Mouse (Mus musculus): ENCODE results near the gene Zbtb42. TPM values are rescaled to one million over a fixed set of nuclear protein-coding genes. Genes with fewer than 3 reads are reported as not detected.
A peak's percentile ranks its signal among the peaks of the same experiment; 100 is the strongest.

Gene Zbtb42
- polyA plus RNA-seq, 1 experiment from 2014 or later: 3.9 TPM

DNA sequence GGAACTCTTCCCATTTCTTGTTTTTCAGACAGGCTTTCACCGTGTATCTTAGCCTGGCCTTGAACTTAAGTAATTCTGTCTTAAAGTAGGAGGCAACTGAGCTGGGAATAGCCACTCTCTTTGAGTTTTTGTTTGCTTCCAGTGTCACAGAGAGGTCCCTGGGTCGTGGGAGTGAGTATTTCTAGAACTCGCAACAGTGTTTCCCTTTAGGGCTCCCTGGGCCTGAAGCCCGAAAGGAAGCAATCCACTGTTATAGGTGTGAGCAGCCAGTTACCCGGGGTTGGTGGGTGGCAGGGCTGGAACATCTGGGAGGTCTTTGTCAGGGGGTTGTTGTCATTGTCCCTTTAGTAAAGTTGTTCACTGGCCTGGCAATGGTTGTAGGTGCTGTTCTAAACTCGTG is 32.5 kb upstream of the Zbtb42 start:
- Histone ChIP-seq H3K4me3 (peak overlapping the region; percentile 89), H3K9me3 (no peaks in the 10 kb centered on the region), H3K27ac (no peak overlapping the region), H3K27me3 (ENCODE audit: insufficient read depth, poor library complexity, severe bottlenecking) (no peaks in the 10 kb centered on the region), H3K4me1 (peaks cover 18% of the 10 kb centered on the region), H3K36me3 (peaks cover 41% of the 10 kb centered on the region)
- DNase-seq (ENCODE audit: low spot score): no peak
- 64% methylated on average over 6 of the region's 6 CpGs for WGBS

DNA sequence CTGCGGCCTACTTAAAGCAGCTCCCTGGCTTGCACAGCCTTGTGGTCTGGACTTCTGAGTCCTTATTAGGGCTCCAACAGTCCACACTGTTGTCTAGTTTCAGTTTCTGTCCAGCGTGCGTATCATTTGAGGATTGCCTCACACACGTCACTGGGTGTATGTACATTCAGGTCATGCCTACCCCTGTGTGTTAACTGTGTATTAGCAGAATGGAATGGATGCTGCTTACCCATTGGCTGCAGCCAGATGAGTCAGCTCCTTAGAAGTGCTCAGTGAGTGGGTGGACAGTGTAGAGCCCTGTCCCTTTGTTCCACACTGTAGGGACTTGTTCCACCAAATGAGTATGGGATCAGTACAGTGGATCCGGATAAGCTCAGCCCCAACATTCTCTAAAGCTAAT is 30.5 kb upstream of the Zbtb42 start:
- Histone ChIP-seq H3K36me3 (peaks cover 59% of the 10 kb centered on the region), H3K27me3 (ENCODE audit: insufficient read depth, poor library complexity, severe bottlenecking) (no peaks in the 10 kb centered on the region), H3K27ac (no peak overlapping the region), H3K4me3 (no peak overlapping the region), H3K9me3 (no peaks in the 10 kb centered on the region), H3K4me1 (peaks cover 20% of the 10 kb centered on the region)
- 93% methylated on average over 5 of the region's 5 CpGs for WGBS
- no peak for DNase-seq (ENCODE audit: low spot score)

DNA sequence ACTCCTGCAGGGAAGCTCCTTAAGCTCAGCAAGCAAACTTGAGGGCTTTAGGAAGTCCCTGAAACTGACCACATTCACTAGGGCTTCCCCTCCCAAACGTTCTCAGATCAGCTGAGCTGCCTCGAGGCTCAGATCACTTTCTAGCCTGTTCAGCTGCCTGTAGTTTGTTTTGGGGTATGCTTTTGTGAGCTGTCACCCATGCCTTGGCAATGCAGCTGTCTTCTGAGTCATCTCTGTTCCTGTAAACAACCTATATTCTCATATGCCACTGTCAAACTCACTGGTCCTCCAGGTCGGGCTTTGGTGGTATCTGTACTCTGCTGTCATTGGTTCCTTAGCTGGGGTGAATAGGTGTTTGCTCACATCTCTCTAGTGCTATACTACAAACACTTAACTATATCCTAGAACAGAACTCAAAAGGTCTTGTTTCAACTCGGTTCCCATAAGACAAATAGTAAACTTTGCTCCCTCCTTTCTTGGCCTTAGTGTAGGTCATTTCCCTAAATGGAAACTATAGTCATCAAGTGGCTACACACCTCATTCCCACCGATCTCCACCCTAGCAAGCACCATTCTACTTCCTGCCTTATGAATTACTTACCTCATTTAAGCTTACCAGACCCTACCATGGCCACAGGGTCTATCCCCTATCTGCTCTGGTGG is 26.7 kb upstream of the Zbtb42 start:
- Histone ChIP-seq H3K36me3 (peaks cover 95% of the 10 kb centered on the region), H3K4me3 (no peak overlapping the region), H3K27ac (no peak overlapping the region), H3K27me3 (ENCODE audit: insufficient read depth, poor library complexity, severe bottlenecking) (no peaks in the 10 kb centered on the region), H3K9me3 (no peaks in the 10 kb centered on the region), H3K4me1 (peaks cover 31% of the 10 kb centered on the region)
- WGBS: 81% methylated on average over 5 of the region's 5 CpGs
- no peak for DNase-seq (ENCODE audit: low spot score)

DNA sequence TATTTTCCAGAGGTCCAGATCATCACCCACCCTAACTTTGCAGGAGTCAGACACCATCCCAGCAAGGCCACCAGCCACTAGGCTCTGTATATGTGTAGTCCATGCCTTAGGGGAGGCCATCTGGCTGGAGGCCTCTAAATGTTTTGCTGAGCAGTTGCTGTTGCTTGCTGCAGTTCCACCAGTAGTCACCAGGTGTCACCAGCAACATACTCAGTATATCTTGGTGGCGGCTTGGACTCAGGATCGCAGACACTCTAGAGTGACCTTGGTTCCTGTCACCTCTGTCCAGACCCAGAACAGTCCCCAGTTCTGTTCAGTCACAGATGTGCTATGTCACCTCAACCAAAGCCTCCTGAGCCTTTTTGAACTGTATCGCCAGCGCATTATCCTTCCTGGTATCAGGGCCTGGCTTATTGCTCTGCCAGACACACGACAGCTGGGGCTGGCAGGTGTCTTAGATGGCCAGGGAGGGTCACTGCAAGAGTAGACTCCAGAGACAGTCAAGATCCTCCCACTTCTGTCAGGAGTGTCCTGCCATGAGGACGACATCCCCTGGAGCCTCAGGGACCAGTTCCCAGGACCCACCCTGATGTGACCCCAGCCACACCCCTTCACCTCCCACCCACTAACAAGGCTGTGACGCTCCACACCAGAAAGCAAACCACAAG is 25.3 kb upstream of the Zbtb42 start:
- Histone ChIP-seq H3K4me1 (peaks cover 31% of the 10 kb centered on the region), H3K4me3 (no peak overlapping the region), H3K27ac (peak overlapping the region; percentile 68; the same call in 1 of the 2 replicates), H3K9me3 (no peaks in the 10 kb centered on the region), H3K36me3 (peaks cover 97% of the 10 kb centered on the region), H3K27me3 (ENCODE audit: insufficient read depth, poor library complexity, severe bottlenecking) (no peaks in the 10 kb centered on the region)
- peak; percentile 91 for DNase-seq (ENCODE audit: low spot score)
- WGBS: 41% methylated on average over 7 of the region's 7 CpGs

DNA sequence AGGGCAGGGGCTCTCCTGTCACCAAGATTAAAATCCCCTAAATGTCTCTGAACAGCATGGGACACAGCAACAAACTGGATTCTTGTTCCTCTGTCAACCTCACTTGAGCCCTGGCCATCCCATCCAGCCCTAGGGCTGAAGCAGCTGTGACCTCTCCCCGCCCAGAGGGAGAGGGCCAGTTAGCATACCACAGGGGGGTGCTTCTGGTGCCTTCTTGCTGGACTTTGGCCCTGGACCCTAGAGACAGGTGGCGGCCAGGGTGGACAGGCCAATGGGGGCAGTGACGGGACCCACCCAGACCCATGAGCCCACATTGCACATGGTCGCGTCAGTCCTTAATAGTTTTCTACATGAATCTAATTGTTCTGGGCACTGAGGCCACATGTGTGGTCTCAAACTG is 24.6 kb upstream of the Zbtb42 start:
- H3K4me3 ChIP-seq: no peak overlapping the region
- H3K27me3 ChIP-seq (ENCODE audit: insufficient read depth, poor library complexity, severe bottlenecking): no peaks in the 10 kb centered on the region
- DNase-seq (ENCODE audit: low spot score): no peak
- H3K4me1 ChIP-seq: peaks cover 31% of the 10 kb centered on the region
- H3K36me3 ChIP-seq: peaks cover 97% of the 10 kb centered on the region
- no peaks in the 10 kb centered on the region for H3K9me3 ChIP-seq
- H3K27ac ChIP-seq: peak overlapping the region; percentile 53; the same call in 1 of the 2 replicates
- 92% methylated on average over 5 of the region's 5 CpGs for WGBS

DNA sequence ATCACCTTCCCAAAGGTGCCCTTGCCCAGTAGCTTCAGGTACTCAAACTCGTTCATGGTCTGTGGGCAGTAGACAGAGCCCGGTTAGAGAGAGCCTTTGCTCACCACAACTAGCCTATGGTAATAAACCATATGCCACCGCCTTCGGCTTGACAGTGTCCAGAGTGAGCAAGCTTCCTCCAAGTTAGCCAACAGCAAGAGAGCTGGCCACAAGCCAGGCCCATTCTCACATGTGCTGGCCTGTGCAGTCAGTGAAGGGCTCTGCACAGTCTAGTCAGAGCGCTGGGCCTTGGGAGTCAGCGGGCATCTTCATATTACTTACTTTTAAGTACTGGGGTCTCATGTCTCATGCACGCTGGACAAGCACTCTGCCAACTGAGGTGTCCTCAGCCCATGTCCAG is 20.0 kb upstream of the Zbtb42 start:
- no peak for DNase-seq (ENCODE audit: low spot score)
- H3K4me3 ChIP-seq: no peak overlapping the region
- no peak overlapping the region for H3K27ac ChIP-seq
- H3K36me3 ChIP-seq: peaks cover 100% of the 10 kb centered on the region
- no peaks in the 10 kb centered on the region for H3K9me3 ChIP-seq
- no peaks in the 10 kb centered on the region for H3K27me3 ChIP-seq (ENCODE audit: insufficient read depth, poor library complexity, severe bottlenecking)
- peaks cover 61% of the 10 kb centered on the region for H3K4me1 ChIP-seq
- whole genome bisulfite sequencing: 94% methylated on average over 7 of the region's 7 CpGs

DNA sequence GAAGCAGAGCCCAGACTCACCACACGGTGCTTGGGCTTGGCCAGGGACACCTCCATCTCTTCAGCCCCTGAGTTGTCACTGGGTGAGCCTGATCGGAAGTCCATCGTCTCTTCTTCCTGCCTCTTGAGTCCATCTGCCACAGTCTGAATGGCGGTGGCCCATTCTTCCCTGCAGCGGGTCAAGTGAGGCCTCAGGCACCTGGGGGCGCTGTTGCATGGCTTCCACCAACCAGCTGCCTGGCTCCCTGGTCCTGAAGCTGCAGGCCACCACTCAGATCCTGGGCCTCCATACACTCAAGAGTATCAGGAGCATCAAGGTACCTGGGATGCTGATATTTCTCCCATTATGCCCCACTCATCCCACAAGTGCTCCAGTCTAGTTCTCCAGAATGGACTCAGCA is 19.5 kb upstream of the Zbtb42 start:
- DNase-seq (ENCODE audit: low spot score): no peak

DNA sequence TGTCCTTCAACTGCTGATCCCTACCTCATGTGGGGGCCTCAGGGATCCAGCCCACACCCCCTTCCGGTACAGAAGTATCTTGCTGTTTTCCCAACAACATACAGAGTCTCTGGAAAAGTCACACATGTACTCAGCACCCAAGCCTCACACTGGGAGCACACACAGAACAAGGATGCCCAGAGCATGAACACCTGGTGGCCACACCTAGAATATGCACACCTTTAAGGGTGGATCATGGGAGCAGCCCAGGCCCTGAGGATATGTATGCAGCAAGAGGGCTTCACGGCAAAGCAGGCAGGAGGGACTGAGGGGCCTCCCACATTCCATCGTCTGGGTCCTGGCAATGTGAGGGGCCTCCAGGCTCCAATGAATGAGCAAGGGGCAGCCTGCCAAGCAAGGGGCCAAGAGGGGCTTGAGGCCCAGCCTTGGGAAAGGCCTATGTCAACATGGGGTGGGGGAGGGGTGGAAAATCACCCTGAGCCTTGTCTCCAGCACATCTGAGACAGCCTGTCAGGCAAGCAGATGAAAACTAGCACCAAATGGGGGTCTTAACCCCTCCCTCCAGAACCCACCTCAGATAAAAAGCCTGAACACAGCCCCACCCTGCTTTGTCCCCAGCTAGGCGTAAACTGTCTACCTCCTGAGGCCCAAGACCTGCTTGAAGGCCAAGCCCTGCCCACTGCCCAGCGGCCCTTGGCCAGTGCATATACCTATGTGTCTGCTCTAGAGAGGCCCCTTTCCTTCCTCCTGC is 17.9 kb upstream of the Zbtb42 start:
- Histone ChIP-seq H3K9me3 (no peaks in the 10 kb centered on the region), H3K27me3 (ENCODE audit: insufficient read depth, poor library complexity, severe bottlenecking) (no peaks in the 10 kb centered on the region), H3K27ac (peak overlapping the region; percentile 79), H3K4me1 (peaks cover 62% of the 10 kb centered on the region), H3K36me3 (peaks cover 99% of the 10 kb centered on the region), H3K4me3 (peak overlapping the region; percentile 37)
- DNase-seq (ENCODE audit: low spot score): peak; percentile 91
- WGBS: 31% methylated on average over 5 of the region's 5 CpGs

More for the DNA sequence above, 19.5 kb upstream of the Zbtb42 start:
- H3K27me3 ChIP-seq (ENCODE audit: insufficient read depth, poor library complexity, severe bottlenecking): no peaks in the 10 kb centered on the region
- peaks cover 61% of the 10 kb centered on the region for H3K4me1 ChIP-seq
- no peak overlapping the region for H3K27ac ChIP-seq
- H3K36me3 ChIP-seq: peaks cover 100% of the 10 kb centered on the region
- 80% methylated on average over 6 of the region's 6 CpGs for WGBS
- no peaks in the 10 kb centered on the region for H3K9me3 ChIP-seq
- H3K4me3 ChIP-seq: no peak overlapping the region

DNA sequence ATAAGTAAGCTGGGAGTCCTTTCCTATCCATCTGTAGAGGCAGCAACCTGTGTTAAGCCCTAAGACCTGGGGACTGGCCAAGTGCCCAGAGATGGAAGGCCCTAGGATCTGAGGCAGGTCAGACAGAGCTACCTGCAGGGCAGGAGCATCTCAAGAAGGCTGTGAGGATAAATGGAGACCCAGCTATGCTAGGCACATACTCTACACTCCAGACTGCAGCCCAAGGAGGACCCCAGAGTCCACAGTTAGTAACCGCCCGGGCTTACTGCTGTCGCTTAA is 17.4 kb upstream of the Zbtb42 start:
- Histone ChIP-seq H3K27me3 (ENCODE audit: insufficient read depth, poor library complexity, severe bottlenecking) (no peaks in the 10 kb centered on the region), H3K36me3 (peaks cover 99% of the 10 kb centered on the region), H3K9me3 (no peaks in the 10 kb centered on the region), H3K4me3 (peak overlapping the region; percentile 37), H3K27ac (peak overlapping the region; percentile 79), H3K4me1 (peaks cover 63% of the 10 kb centered on the region)
- WGBS: 59% methylated on average over 3 of the region's 3 CpGs
- no peak for DNase-seq (ENCODE audit: low spot score)

DNA sequence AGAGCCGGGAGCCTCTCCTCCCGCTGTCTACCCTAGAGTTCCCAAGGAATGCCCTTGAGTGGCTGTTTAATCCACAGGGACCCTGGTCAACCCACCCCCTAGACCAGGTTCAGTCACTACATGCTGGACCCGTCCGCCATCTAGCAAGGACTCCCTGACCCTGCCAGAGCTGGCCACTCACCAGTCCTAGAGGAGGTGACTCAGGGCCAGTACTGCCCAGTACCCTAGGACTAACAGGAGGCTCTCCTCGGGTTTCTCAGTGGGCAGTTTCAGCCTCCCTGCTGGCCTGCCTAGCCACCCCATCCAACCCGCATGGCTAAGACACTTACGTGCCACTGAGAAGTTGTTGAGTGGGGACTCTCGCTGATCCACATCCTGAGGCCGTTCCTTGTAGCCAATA is 16.8 kb upstream of the Zbtb42 start:
- H3K4me1 ChIP-seq: peaks cover 69% of the 10 kb centered on the region
- WGBS: 76% methylated on average over 9 of the region's 9 CpGs

DNA sequence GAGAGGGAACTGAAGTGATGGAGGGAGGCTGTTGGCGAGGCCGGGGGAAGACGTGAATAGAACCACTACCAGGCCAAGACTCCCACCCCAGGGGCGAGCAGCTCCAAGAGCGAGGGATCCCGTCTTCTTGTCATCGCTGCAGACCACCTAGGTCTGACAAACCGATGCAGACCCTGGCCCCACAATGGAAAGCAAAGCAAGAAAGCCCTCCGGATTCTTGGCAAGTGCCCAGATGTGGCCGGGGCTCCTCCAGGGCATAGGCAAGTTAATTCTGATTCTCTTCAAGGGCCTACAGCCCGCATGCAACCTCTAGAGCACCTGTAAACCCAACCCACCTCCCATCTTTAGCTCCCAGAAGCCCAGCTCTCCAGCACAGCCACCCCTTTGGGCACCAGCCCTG is 15.3 kb upstream of the Zbtb42 start:
- peaks cover 99% of the 10 kb centered on the region for H3K36me3 ChIP-seq
- H3K4me1 ChIP-seq: peaks cover 83% of the 10 kb centered on the region
- 89% methylated on average over 11 of the region's 11 CpGs for WGBS
- no peaks in the 10 kb centered on the region for H3K9me3 ChIP-seq
- no peaks in the 10 kb centered on the region for H3K27me3 ChIP-seq (ENCODE audit: insufficient read depth, poor library complexity, severe bottlenecking)
- peak overlapping the region; percentile 4; the same call in 1 of the 2 replicates for H3K27ac ChIP-seq
- H3K4me3 ChIP-seq: no peak overlapping the region
- DNase-seq (ENCODE audit: low spot score): no peak

More for the DNA sequence above, 16.8 kb upstream of the Zbtb42 start:
- H3K36me3 ChIP-seq: peaks cover 99% of the 10 kb centered on the region
- H3K4me3 ChIP-seq: peak overlapping the region; percentile 37; the same call in 1 of the 2 replicates
- DNase-seq (ENCODE audit: low spot score): no peak
- H3K27ac ChIP-seq: peak overlapping the region; percentile 79
- H3K27me3 ChIP-seq (ENCODE audit: insufficient read depth, poor library complexity, severe bottlenecking): no peaks in the 10 kb centered on the region
- H3K9me3 ChIP-seq: no peaks in the 10 kb centered on the region

DNA sequence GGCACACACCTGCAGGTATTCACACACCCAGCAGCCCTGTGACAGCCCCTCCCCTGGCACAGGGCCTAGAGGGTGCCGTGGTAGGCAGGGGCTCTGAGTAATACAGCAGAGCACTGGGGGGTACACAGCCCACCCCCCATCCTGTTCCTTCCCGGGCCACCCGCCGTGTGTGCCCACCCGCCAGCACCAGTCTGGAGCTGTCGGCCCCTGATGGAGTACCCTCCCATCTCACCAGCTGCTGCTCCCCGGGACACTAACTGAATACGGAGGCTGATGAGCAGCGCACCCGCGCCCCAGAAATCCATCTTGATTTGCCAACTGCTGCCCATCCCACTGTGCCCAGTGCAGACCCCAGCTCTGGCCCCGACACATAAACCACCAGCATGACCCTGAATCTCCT is 14.9 kb upstream of the Zbtb42 start:
- DNase-seq (ENCODE audit: low spot score): no peak
- 93% methylated on average over 12 of the region's 12 CpGs for WGBS
- Histone ChIP-seq H3K4me3 (no peak overlapping the region), H3K27ac (peak overlapping the region; percentile 4; the same call in 1 of the 2 replicates), H3K27me3 (ENCODE audit: insufficient read depth, poor library complexity, severe bottlenecking) (no peaks in the 10 kb centered on the region), H3K9me3 (no peaks in the 10 kb centered on the region), H3K4me1 (peaks cover 87% of the 10 kb centered on the region), H3K36me3 (peaks cover 99% of the 10 kb centered on the region)

DNA sequence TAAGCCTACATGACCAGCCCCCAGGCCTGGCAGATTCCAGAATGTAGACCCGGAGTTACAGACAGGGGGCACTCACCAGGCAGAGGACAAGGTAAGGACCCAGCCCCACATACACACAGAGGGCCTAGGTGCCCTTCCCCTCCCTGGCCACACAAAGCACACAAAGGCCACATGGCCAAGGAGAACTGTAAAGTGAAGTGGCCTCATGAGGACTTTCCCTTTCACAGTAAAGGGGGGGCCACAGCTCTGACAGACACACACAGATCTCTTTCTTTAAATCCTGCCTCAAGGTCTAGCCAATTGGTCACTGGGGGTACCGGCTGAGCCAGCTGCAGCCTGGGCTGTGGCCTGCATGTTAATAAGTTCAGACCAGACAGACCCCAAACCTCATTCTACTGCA is 14.5 kb upstream of the Zbtb42 start:
- 61% methylated on average over 2 of the region's 2 CpGs for WGBS
- Histone ChIP-seq H3K27ac (peak overlapping the region; percentile 4; the same call in 1 of the 2 replicates), H3K4me3 (no peak overlapping the region), H3K9me3 (no peaks in the 10 kb centered on the region), H3K27me3 (ENCODE audit: insufficient read depth, poor library complexity, severe bottlenecking) (no peaks in the 10 kb centered on the region), H3K36me3 (peaks cover 99% of the 10 kb centered on the region), H3K4me1 (peaks cover 91% of the 10 kb centered on the region)
- no peak for DNase-seq (ENCODE audit: low spot score)

Data from heart, embryonic 10.5 days (tissue).